Mouse (Mus musculus) telencephalon, adult 2 months (tissue): Measurements from ENCODE around the gene Tmigd1.

Experiments
- DNase-seq: peaks from one replicate; pipeline ENCODE4 v3.0.0-alpha.2; 2011; ENCODE audit warnings: low read depth, low spot score

Tmigd1 gene

GRCm38 (mm10) chr11:76901579-76902361 is at the start of gene Tmigd1:
TSS of gene Tmigd1 (plus strand) at chr11:76902159.
- DNase-seq: no peak

DNA sequence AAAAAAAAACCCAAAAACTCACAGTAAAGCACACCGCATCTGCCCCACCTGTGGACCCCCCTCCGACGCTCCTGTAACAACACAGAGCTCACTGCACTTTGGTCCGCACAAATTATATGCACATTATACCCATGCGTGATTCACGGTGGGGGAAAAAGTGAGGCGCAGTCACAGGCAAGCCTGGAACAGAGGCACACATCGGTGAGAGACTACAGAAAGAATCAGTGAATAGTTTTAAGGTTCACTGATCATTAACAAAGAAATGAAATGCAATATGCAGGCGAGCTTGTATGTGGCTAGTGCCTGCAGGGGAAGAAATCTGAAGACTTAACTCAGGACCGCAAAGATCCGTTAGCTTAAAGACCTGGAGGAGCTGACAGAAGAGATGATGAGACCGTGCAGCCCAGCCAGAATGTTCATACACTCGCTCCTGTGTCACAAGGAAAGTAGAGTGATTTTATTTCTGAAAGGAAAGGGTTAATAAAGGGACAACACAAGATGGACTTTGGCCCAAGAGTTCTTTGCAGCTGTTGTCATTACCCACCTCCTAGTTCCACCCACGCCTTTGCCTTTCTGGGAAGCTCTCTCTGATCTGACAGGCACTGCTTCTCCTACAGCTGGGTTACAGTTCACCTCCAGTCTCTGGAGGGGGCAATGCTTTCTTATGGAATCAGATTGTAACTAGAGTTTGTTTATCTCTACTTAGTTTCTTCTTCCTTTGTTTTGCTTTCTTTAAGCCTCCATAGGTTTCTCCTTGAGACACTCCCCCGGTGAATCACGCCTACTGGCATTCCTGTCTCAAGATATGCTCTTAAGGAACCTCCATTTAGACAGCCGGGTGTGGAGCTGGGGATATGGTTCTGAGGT is 47.3 kb upstream of the Tmigd1 start:
- no peak for DNase-seq

- DNase-seq: no peak
Observed at GRCm38 (mm10) chr11:76856601-76857000, 45.4 kb upstream of the Tmigd1 start.

- DNase-seq: no peak
Observed at GRCm38 (mm10) chr11:76857111-76857510, 44.8 kb upstream of the Tmigd1 start.

GRCm38 (mm10) chr11:76858781-76859180 is 43.2 kb upstream of the Tmigd1 start:
- DNase-seq: no peak

DNA sequence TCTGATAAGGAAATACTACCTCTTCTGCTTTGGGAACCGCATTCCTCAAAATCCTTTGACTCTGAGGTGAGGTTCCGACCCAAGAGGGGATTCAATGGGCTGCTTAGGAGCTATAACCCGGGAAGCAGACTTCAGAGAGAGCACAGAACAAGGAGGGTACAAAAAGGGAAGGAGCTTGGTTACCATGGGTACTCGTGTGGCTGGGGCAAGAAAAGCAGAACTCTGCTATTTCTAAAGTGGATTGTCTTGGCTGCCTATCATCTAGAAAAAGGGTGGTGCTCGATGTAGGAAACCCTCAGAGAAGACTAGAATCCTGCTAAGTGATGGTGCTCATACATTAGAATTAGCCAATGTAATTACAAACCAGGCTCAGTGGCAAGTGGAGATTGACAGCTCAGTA is 42.7 kb upstream of the Tmigd1 start:
- DNase-seq: no peak

GRCm38 (mm10) chr11:76861185-76861584 is 40.8 kb upstream of the Tmigd1 start:
- no peak for DNase-seq

- DNase-seq: no peak
Observed at GRCm38 (mm10) chr11:76872556-76873234, 29.3 kb upstream of the Tmigd1 start.

DNA sequence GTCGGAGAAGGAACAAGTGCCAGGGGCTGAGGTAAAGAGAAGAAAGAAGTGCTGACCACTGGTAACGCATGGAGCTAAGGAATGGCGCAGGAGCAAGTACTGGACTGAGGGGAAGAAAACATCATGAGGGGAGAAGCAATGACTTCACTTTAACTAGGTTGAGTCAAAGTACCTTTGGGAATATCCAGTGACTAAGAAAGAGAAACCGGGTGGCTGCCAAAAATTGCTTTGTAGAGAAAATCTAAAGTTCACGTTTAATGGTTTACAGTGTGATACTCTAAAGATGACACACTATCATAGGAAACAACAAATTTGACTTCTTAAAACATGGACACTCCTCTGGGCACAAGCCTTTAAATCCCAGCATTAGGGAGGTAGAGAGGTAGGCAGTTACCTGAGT is 28.1 kb upstream of the Tmigd1 start:
- no peak for DNase-seq

DNA sequence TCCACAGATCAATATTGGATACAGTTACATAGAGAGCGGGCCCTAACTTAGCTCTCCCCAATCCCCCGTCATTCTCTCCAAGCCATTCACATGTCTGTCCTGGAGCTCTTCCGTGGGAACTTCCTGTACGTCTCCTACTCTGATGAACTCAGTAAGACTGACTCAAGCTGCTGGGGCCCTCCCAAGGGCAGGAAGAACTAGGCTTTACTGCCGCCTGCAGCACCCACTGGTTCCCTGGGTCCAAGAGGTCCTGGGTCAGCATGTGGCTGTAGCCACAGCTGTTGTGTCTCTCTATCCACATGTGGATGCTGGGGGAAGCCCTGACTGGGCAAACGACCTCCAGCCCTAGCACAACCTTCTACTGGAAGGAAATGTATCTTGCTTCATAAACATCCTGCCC is 27.2 kb upstream of the Tmigd1 start:
- no peak for DNase-seq

- DNase-seq: no peak
Observed at GRCm38 (mm10) chr11:76879816-76880215, 22.1 kb upstream of the Tmigd1 start.

DNA sequence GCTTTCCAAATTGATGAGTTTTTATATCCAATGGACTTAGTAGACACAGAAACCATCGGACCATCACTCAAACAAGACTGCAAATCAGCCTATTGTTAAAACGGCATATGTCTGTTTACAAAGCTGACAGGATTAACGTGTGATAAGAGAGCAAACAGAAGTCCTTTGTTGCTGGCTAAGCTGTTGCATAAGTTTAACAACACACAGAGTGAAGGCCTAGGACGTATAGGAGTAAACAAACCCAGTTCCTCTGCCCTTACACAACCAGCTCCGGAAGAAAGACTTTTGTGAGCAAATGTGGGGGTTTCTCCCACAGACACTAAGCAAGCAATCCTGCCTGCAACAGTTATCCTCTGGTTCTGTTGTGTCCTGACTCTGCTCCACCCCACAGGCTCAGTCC is 17.5 kb upstream of the Tmigd1 start:
- DNase-seq: no peak

- DNase-seq: peak; percentile 15
Observed at GRCm38 (mm10) chr11:76889339-76890164, 12.4 kb upstream of the Tmigd1 start.

GRCm38 (mm10) chr11:76891171-76891570 is 10.8 kb upstream of the Tmigd1 start:
- DNase-seq: no peak

GRCm38 (mm10) chr11:76891738-76892349 is 10.1 kb upstream of the Tmigd1 start:
- no peak for DNase-seq

GRCm38 (mm10) chr11:76892972-76893371 is 9.0 kb upstream of the Tmigd1 start:
- DNase-seq: no peak

DNA sequence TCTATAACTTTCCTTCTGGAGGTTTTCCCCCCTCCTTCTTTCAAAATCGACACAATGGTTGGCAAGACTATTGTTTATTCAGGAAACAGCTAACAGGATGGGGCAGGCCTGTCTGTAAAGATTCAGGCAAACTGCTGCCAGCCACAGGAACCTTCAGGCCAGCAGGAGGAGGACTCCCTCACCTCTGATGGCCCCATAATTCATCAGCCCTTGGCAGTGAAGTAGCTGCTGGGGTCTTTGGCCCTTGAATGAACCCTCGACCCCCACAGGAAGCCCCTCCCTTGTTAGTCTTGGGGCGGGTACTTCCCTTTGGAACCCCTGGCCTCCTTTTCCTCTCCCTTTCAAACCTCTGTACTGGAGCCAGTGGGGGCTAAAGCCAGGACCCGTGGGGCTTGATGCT is 8.4 kb upstream of the Tmigd1 start:
- no peak for DNase-seq

DNA sequence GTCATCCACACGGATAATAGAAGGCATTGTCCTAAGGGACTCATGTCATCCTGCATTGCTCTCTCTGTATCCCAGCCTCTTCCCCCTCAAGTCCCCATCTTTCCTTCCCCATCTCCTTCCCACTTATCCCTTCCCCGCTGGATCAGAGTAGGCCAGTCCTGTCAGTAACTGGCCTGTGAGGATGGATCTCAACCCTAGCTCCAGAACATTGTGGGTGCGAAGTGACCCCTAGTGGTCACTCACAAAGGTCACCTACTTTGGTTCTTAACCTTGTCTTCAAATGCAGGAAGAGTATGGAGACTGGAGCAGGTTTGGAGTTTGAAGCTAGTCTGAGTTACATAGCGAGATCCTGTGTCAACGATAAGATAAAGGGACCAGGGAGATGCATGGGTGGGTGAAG is 7.7 kb upstream of the Tmigd1 start:
- DNase-seq: peak; percentile 27

- DNase-seq: no peak
Observed at GRCm38 (mm10) chr11:76896360-76896759, 5.6 kb upstream of the Tmigd1 start.

GRCm38 (mm10) chr11:76897126-76897525 is 4.8 kb upstream of the Tmigd1 start:
- DNase-seq: no peak

- no peak for DNase-seq
Observed at GRCm38 (mm10) chr11:76897871-76898270, 4.1 kb upstream of the Tmigd1 start.
